Mouse (Mus musculus) spleen, postnatal 10 days (tissue): Measurements from ENCODE around the gene Trpt1.
"Not testable (repeated sequence)": the region's sequence is repeated elsewhere in the genome, so short reads cannot be mapped to it uniquely, and the experiment has no call there.

ENCODE experiments used
- DNase-seq, 2 experiments: peaks; one replicate each; pipeline ENCODE4 v3.0.0; 2021 to 2022; ENCODE audit warnings: low spot score in 2 of 2

Gene Trpt1

DNA sequence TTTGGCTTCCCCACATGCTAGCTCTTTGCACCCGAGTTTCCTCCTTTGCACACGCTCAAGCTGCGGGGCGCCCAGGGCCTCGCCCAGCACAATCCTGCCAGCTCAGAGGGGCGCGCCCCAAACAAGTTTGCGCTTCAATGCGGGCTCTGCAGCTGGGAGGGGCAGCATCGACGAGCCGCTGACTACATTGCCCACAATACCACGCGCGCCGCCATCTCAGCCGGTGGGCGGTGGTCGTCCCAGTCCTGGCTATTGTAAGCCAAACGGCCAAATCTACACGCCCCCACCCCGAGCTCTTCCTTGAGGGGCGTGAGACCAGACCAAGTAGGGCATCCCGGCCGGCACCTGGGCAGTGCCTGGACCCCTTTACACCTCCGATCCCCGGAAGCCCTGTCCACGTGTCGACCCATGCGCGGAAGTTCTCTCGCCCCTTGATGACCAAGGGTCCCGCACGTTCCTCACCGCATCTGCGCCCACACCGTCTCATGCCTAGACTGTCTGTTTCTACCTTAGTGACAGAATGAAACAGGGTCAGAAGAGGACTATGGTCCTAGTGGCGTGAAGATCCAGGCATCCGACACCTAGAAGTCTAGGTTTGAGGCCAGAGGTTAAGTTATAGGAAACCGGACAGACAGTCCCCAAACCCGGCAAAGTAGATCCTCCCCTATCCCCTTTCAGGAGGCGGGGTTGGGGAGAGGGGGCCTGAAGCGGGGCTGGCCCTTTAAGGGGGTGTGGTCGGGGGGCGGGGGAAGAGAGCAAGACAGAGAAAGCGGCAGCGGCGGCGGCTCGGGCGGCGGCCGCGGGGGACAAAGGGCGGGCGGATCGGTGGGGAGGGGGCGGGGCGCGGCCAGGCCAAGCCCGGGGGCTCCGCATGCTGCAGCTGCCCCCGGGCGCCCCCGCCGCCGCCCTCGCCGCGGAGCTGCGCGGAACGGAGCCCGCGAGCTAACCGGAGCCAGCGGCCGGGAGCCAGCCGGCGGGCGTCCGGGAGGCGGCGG, 21.4 kb upstream of the Trpt1 start, which contains the start of gene Ppp1r14b:
Gene Ppp1r14b, plus strand, starts transcription at position 758 of the 995 bp plus-strand sequence.
- peak; percentile 73 to 86 for DNase-seq

DNA sequence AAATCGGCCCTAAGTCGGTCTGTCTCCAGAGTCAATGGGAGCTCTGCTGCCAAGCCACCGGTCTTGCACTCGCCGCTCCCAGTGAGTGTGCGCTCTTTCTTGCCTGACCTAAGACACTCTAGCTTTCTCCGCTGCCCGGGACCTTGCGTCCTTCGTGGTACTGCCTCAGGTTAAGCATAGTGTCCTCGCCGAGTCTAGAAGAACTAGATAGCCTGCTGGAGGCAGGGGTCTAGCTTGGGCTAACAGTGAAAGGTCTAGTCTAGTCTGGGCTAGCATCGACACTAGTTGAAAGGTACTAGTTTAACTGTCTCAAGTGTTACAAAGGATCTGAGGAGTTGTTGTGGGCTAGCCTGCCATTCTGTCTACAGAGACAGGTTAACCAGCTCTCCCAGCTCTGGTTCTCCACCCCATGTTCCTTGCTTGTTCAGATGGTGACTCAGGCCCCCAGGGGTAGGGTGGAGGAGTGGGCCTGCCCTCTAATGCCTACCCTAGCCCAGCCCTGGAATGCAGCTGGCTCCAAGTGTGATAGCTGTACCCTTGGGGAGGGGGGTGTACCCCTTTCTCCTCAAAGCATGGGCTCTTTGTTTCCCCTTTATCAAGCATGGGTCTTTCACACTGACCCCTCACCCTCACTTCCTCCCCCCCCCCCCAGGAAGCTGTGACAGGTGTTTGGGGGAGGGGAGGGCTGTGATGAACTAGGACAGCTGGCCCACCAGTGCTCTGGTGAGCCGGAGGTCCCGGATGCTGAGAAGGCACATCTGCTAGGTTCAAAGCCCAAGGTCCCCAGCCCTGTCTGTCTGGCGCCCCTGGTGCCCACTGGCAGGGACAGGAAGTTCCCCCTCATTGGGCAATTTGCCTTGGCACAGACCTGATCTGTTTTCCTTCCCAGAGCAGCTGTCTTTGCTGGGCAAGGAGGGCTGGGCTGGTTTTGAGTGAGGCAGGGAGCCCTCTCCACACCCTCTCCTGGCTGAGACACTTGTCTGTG, 20.1 kb upstream of the Trpt1 start, which contains the start of gene Plcb3:
Gene Plcb3, minus strand, starts transcription at position 934 of the 985 bp plus-strand sequence.
- peak; percentile 58 to 73 for DNase-seq

DNA sequence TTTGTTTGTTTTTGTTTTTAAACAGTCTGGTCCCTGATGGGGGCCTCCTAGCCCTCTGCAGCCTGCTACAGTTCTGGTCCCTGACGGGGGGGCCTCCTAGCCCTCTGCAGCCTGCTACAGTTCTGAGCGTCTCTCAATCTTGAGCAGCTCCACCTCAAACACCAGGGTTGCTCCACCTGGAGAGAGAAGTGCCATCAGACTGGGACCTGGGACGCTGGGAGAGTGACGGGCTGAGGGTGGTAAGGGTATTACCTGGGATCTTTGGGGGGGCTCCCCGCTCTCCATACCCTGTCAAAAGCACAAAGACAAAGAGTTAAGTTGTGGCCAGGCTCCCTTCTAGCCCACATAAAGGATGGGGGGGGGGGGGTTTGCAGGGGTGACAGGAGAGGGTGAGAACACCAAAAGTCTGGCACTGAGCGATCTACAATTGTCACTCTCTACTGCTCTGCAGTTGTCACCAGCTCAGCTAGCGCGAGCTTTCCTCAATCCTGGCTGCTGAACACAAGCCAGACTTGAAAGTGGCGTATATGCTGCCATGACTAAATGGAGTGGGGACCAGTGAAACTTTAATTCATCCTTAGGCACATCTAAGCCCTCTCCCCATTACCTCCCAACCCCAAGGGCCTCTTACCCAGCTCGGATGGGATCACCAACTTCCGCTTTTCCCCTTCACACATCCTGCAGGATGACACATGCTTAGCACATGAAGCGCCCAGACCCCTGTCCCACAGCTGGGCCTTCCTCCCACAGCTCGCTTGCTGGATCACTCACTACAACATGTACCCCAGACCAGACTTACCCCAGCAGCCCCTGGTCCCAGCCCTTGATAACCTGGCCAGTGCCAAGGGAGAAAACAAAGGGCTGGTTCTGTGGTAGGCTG, 17.9 kb upstream of the Trpt1 start:
- no peak for DNase-seq

DNA sequence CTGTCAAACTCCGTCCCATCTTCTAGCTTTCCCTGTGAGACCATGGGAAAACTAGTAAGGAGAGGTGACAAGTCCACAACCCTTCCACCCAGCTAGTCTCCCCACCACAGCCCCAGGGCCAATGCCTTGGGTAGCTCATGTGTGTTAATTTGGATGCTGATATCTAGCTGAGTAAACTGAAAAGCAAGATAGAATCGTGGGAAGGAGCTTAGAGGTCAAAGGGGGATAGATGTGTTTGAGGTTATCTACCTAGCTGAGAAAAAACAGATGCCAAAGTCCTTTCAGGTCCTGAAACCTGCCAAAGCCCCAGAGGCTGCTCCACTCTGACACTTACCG, 17.3 kb upstream of the Trpt1 start:
- no peak for DNase-seq

DNA sequence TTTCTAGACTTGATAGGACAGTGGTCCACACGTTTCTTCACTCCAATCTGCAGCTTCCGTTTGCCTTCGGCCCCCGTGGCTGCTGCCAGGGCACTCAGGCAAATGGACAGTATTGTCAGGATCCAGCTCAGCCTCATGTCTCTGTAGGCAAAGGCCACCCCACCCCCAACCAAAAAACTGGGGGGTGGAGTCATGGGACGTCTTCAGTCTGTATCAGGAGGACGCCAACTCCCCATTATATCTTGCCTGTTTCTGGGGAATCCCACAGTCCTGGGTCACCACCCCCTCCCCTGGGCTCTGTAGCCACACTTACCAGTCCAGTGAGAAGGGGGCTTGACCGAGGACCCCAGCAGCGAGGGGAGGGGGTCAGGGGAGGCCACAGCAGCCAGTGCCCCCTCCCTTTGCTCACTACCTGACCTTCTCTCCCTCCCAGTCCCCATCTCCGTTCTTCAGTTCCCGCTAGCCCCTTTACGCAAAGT, 16.9 kb upstream of the Trpt1 start:
- DNase-seq = no peak

DNA sequence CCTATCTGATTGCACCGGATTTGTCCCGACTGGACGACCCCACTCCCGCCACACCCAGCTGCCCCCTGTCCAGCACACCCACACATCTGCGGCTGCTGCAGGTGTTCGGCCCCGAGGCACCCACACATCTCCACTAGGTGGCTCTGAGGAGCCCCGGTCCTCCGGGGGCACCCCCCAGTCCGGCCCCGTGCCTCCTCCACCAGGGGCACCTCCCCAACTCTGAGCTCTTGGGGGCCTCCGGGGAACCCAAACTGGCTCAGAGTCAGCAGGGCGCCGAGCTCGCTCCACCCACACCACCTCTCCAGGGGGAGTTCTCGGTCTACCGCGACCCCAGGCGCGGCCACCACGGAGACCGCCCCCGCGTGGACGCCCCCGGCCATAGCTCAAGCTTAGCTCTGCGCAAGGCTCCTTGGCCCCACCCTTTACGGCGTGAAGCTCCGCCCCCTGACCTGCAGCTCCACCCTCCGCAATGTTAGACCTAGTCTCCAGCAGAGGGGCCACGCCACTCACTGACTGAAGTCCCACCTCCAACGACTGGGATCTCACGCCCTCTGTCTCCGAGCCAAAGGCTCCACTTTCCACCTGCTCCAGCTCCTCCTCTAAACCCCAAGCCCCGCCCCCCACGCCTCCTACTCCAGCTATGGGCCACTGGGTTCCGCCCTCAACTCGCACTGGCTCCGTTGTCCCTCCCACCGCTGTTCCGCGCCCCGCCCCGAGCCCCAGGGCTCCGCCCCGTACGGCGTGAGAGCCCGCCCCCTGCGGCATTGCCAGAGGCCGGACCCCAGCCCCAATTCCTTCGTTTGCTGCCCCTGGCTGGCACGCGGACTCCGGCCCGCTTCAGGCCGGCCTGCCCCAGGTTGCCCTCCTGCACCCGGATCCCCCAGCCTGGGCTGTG, 16.2 kb upstream of the Trpt1 start:
- peak; percentile 99 to 100 for DNase-seq

DNA sequence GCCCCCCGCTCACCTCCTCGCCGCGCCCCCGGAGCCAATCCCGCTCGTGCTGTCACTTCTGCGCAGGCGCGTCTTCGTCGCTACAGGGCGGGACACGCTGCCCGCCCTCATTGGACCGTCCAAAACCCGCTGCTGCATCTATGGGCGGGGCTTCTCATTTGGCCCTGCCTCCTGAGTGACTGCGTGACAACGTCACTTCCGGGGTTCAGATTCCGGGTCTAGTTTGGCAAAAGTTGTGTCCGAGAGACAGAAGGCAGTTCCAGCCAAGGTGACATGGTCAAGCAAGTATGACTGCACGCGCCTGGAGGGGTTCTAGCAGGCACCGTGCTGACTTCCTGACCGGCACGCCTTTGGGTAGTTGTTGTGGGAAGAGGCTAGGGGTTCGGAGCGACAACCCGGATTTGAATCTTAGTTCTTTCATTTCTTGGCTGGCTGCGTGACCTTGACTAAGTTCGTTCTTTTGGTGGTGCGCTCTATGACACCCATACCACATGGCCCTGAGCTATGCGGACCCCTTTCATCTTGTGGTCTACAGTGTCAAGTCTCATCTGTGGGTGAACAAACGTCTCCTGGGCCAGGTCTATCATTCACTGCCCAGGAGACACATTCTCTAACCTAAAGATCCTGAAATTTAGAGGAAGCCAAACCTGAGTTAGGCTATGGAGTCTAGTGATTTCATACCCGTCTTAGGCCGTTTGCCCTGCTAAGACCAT, 15.4 kb upstream of the Trpt1 start, which contains the start of gene Fkbp2:
Gene Fkbp2, minus strand, starts transcription at position 121 of the 713 bp plus-strand sequence.
- DNase-seq = peak in 1 of 2 experiments; percentile 99

DNA sequence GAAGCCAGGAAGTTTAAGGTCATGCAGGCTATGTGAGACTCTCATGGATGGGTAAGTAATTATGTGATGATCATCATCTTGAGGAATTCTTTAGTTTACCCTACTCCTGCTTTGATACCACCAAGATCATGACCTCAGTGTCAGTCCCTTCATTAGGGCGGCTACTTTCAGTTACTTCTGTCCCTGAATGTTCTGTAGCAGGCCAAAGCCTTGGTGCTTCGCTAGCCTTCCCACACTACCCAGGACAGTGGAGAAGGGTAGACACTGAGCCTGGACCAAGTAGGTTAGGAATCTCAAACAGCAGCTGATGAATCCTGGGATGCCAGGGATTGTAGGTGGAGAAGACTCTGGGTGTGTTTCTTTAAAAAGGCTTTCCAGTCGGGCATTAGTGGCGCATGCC, 14.5 kb upstream of the Trpt1 start:
- no peak for DNase-seq

DNA sequence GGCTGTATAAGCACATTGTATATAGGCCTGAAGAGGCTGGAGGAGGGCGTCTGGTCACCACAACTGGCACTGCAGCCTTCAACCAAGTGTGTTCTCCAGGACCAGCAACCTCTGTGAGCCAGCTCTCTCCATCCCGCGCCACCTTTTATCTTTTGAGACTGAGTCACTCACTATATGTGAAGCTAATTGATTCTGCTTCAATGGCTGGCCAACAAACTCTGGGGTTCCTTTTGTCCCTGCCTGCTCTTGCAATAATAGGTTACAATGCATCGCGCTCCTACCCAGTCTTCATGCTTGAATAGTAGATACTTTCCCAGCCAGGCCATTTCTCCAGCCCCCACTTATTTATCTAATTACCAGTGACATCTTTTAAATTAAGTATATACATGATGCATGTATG, 12.3 kb upstream of the Trpt1 start:
- DNase-seq = no peak

DNA sequence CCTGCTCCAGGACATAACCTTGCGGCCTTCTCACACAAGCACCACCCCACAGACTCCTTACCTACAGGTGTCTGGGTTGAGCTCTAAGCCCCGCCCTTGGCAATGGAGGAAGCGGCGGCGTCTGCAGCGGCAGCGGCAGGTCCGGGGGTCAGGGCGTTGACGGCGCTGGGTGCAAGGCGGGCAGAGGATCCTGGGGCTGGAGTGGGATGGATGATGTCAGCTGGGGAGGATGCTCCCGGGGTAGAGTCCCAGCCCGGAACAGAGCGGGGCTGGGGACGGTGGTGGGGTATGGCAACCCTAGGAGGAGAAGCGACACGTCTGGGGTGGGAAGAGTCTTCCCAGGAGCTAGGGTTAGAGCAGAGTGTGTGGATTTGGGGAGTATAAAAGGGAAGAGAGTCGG, 10.6 kb upstream of the Trpt1 start:
- no peak for DNase-seq

DNA sequence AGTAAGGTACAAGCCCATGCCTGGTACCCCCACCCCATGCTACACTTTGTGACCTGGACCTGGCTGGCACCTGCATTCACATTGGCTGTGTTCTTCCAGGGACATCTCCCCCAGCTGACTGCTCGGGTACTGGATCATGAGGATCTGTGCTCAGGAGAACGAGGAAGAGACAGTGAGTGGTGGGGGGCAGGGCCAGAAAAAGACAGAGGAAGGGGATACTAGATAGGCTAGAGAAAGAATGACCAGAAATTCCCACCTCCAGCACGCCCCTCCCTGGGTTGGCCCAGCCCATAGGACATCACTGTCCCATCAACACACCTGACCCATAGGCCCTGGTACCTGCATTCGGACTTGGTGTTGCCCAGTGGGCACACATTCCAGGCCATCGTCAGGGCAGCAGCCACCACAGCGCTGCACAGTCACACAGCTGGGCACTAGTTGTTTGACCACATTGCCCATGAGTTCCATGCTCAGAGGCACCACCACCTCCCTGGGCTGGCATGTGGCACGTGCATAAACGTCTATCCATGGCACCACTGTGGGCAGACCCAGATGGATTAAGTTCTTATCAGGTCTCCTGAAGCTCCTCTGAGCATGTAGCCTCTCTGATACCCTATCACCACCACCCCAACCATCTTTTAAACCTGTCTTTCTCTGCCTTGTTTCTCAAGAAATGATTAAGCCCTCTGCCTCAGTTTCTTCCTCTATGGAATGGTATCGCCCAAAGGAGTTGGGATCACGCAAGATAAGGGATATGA, 9.8 kb upstream of the Trpt1 start:
- DNase-seq = peak in 1 of 2 experiments; percentile 14

DNA sequence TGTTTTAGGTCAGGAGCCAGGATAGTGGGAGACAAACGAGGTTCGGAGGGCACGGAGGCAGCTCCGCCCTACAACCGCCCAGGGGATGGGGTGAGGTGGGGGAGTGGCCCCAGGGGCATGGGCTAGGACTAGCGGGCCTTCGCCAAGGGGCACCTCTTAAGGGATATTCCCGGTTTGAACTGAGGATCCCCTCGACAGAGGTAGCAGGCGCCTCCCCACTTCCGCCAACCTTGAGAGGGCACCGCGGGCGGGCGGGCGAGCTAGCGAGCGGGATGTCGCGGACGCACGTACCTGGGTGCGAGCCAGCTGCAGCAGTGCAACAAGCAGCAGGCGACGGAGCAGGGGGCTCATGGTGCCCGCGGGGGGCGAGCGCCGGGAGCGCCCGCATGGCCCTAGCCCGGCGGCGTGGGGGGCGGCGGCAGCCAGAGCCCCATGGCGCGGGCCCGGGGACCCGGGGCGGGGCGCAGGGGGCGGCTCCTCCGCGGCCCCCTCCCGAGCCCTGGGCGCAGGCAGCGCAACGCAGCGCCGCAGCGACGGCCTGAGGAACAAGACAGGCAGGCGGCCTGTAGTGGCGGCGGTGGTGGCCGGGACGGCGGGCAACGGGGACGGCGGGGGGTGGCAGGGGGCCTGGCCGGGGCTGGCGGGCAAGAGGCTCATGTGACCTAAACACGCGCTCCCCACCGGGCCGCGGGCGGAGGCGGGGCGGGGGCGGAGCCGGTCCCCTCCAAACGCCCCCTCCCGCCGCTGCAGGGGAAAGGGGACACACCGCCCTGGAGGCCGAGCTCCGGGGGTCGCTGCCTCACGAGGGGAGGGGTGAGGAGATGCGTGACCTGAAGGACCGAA, 8.6 kb upstream of the Trpt1 start, which contains the start of gene Vegfb:
Gene Vegfb, minus strand, starts transcription at position 591 of the 843 bp plus-strand sequence.
- DNase-seq = peak; percentile 66 to 70

DNA sequence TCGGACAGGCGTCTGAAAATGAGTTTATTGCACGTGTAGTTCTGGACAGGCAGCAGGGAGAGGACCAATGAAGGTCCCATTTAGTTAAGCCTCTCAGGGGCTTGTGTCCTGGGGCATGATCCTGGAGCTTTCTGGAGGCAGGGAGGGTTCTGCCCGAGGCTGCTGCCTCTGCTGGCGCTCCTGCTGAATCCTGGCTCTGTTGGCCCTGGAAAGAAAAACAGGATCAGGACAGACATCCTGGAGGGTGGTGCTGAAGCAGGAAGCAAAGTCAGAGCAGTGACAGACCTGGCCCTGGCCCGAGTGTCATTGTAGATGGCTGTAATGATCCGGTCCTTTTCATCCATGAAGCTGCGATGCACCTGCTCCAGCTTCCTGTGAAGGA, 8.0 kb upstream of the Trpt1 start:
- DNase-seq = no peak

DNA sequence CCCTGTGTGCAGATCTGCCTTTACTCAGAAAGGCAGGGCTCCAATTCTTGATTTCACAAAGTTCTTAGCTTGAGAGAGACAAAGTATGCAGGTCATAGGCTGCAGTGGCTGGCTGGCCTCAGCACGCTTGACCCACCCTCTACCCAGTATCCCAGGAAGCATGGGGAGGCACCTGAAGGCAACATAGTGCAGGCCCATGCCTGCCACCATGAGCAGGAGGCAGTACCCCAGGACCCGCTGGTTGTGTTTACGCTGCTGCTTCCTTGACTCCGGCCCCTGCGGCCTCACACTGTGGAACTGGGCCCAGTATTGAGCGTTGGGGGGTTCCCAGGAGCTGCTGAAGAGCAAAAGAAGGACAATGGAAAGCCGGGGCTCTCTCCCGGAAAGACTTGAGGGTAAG, 6.7 kb upstream of the Trpt1 start:
- DNase-seq = peak in 1 of 2 experiments; percentile 18

DNA sequence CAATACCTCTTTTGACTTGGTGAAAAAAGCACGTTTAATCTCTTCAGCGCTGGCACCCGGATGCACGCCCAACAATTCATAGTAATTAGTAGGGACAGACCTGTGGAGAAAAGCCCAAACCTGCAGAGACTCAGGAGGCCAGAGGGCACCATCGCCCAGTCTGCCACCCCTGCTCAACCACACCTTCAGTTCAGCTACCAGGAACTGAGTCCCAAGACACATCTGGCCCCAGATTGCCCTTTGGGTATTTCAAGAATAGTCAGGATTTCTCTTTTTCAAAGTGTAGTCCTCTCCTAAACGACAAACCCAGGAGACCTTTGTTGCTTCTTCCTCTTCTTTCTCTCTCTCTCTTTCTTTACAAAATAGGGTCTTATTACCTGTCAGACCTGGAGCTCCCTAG, 5.2 kb upstream of the Trpt1 start:
- DNase-seq = no peak

DNA sequence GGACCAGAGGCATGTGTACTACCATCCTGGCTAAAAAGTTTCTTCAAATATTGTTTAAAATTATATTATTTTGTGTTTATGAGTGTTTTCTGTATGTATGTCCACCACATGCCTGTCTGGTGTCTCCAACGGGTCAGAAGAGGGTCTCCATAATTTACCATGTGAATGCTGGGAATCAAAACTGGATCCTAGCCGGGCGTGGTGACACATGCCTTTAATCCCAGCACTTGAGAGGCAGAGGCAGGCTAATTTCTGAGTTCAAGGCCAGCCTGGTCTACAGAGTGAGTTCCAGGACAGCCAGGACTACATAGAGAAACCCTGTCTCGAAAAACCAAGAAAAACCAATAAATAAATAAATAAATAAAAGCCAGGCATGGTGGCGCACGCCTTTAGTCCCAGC, 4.8 kb upstream of the Trpt1 start:
- not testable (repeated sequence) for DNase-seq
